Mouse (Mus musculus): ENCODE measurements at regions not wholly inside any gene's neighbourhood (a gene's known extent, or its start where the extent isn't known, plus 50 kb on each side); places are given as distances from the start of the nearest gene placed in this dataset.
A peak's percentile ranks its signal among the peaks of the same experiment; 100 is the strongest.
"Not testable (repeated sequence)": the region's sequence is repeated elsewhere in the genome, so short reads cannot be mapped to it uniquely, and the experiment has no call there.

- DNase-seq (ENCODE audit: low read depth, low spot score): no peak
Observed at GRCm38 (mm10) chr8:112427721-112428389, 142.0 kb upstream of the Cntnap4 start.

- no peak for DNase-seq (ENCODE audit: low read depth, low spot score)
Observed at GRCm38 (mm10) chr8:112411968-112412367, 157.9 kb upstream of the Cntnap4 start.

- DNase-seq (ENCODE audit: low read depth, low spot score): peak; percentile 27
Observed at GRCm38 (mm10) chr8:112411213-112411612, 158.6 kb upstream of the Cntnap4 start.

GRCm38 (mm10) chr8:112408211-112408735 is 161.6 kb upstream of the Cntnap4 start:
- no peak for DNase-seq (ENCODE audit: low read depth, low spot score)

- no peak for DNase-seq (ENCODE audit: low read depth, low spot score)
Observed at GRCm38 (mm10) chr8:112404087-112404486, 165.8 kb upstream of the Cntnap4 start.

GRCm38 (mm10) chr8:112397438-112397837 is 172.4 kb upstream of the Cntnap4 start:
- DNase-seq (ENCODE audit: low read depth, low spot score): no peak

- no peak for DNase-seq (ENCODE audit: low read depth, low spot score)
Observed at GRCm38 (mm10) chr8:112390108-112390507, 179.7 kb upstream of the Cntnap4 start.

GRCm38 (mm10) chr8:112348323-112348722 is 221.5 kb upstream of the Cntnap4 start:
- DNase-seq (ENCODE audit: low read depth, low spot score): peak; percentile 12

GRCm38 (mm10) chr8:112333171-112333570 is 236.7 kb upstream of the Cntnap4 start:
- DNase-seq (ENCODE audit: low read depth, low spot score): no peak

- DNase-seq (ENCODE audit: low read depth, low spot score): no peak
Observed at GRCm38 (mm10) chr8:112332021-112332420, 237.8 kb upstream of the Cntnap4 start.

- no peak for DNase-seq (ENCODE audit: low read depth, low spot score)
Observed at GRCm38 (mm10) chr8:112309816-112310215, 260.0 kb upstream of the Cntnap4 start.

GRCm38 (mm10) chr8:112308354-112308753 is 261.5 kb upstream of the Cntnap4 start:
- DNase-seq (ENCODE audit: low read depth, low spot score): no peak

- peak; percentile 50 for DNase-seq (ENCODE audit: low read depth, low spot score)
Observed at GRCm38 (mm10) chr8:112297021-112297420, 272.8 kb upstream of the Cntnap4 start.

GRCm38 (mm10) chr8:112283316-112283715 is 268.5 kb upstream of the Gm6793 start:
- no peak for DNase-seq (ENCODE audit: low read depth, low spot score)

- DNase-seq (ENCODE audit: low read depth, low spot score): no peak
Observed at GRCm38 (mm10) chr8:112269598-112269997, 254.8 kb upstream of the Gm6793 start.

GRCm38 (mm10) chr8:112269214-112269566 is 254.4 kb upstream of the Gm6793 start:
- no peak for DNase-seq (ENCODE audit: low read depth, low spot score)

- no peak for DNase-seq (ENCODE audit: low read depth, low spot score)
Observed at GRCm38 (mm10) chr8:112268544-112269213, 253.8 kb upstream of the Gm6793 start.

GRCm38 (mm10) chr8:112257922-112258475 is 243.2 kb upstream of the Gm6793 start:
- no peak for DNase-seq (ENCODE audit: low read depth, low spot score)

- DNase-seq (ENCODE audit: low read depth, low spot score): no peak
Observed at GRCm38 (mm10) chr8:112257311-112257894, 242.6 kb upstream of the Gm6793 start.

- DNase-seq (ENCODE audit: low read depth, low spot score): not testable (repeated sequence)
Observed at GRCm38 (mm10) chr8:112246629-112247028, 231.8 kb upstream of the Gm6793 start.

GRCm38 (mm10) chr8:112238681-112239080 is 223.8 kb upstream of the Gm6793 start:
- no peak for DNase-seq (ENCODE audit: low read depth, low spot score)

GRCm38 (mm10) chr8:112236751-112237150 is 221.9 kb upstream of the Gm6793 start:
- DNase-seq (ENCODE audit: low read depth, low spot score): not testable (repeated sequence)
